Comparison of ENCODE assay signal across 15 mouse cellular contexts in the genomic region with DNA sequence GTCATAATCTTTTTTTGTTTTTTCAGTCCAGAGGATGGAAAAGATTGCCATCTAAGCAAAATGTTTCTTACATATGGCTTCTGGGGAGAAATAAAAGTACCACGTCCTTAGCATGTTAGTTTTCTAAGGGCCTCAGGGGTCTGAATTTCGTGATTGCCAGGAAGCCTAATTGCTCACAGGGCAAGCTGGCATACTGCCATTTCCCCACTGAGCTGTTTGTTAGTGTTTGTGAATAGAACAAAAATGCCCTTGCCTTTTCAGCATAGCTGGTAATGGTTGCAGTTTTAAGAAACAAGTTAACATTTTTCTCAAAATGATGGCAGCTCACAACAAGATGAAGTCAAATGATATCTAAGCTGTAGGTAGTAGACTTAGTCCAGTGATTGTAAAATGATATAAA. TPM values are rescaled to one million over a fixed set of nuclear protein-coding genes. Genes with fewer than 3 reads are reported as not detected.
DNase-seq lines count a peak whose midpoint lies in the region; ATAC-seq lines count a peak whose summit lies in the region.
"Had no signal": no experiment of that assay in that cellular context is flagged by ENCODE, and none has a peak within 500 bp of the region (broad histone marks: within the 10 kb centered on the region; RNA-seq: fewer than 3 reads in every experiment).

No protein-coding gene starts in this region.

- 66% methylated on average over 2 of the region's 2 CpGs for WGBS in heart, embryonic 12.5 days
- WGBS in midbrain, embryonic 14.5 days, result 49% methylated on average over 2 of the region's 2 CpGs
- WGBS in midbrain, embryonic 16.5 days, result 48% methylated on average over 2 of the region's 2 CpGs

- H3K4me3 ChIP-seq in heart, embryonic 12.5 days, result no peak overlapping the region
- no peak overlapping the region for H3K4me3 ChIP-seq in midbrain, embryonic 14.5 days (replicated peaks; ENCODE audit: low read depth, low read length)
- H3K4me3 ChIP-seq in midbrain, embryonic 16.5 days (ENCODE audit: low read depth, low read length), result no peak overlapping the region
- H3K4me3 ChIP-seq: erythroblast, embryonic 14.5 days; liver, embryonic 13.5 days; megakaryocyte, embryonic 14.5 days had no signal

- H3K9ac ChIP-seq in heart, embryonic 12.5 days, result no peak overlapping the region
- no peak overlapping the region for H3K9ac ChIP-seq in midbrain, embryonic 14.5 days (replicated peaks; ENCODE audit: low read length)
- no peak overlapping the region for H3K9ac ChIP-seq in midbrain, embryonic 16.5 days (ENCODE audit: low read depth, low read length)
- H3K9ac ChIP-seq: liver, embryonic 13.5 days had no signal

- H3K27ac ChIP-seq in heart, embryonic 12.5 days (ENCODE audit: poor library complexity, severe bottlenecking), result no peak overlapping the region
- H3K27ac ChIP-seq in midbrain, embryonic 14.5 days (replicated peaks; ENCODE audit: low read depth, low read length), result no peak overlapping the region
- no peak overlapping the region for H3K27ac ChIP-seq in midbrain, embryonic 16.5 days (ENCODE audit: low read length)
- H3K27ac ChIP-seq: liver, embryonic 13.5 days had no signal

- ATAC-seq in heart, embryonic 12.5 days (ENCODE audit: insufficient number of reproducible peaks, low FRiP score), result no peak
- no peak for ATAC-seq in midbrain, embryonic 14.5 days (ENCODE audit: low FRiP score, low TSS enrichment)
- no peak for ATAC-seq in midbrain, embryonic 16.5 days
- ATAC-seq: intestine, postnatal 0 days; Patski had no signal

- no peaks in the 10 kb centered on the region for H3K27me3 ChIP-seq in heart, embryonic 12.5 days (replicated peaks)
- H3K27me3 ChIP-seq in midbrain, embryonic 14.5 days (ENCODE audit: control insufficient read depth, insufficient read depth, low read length), result no peaks in the 10 kb centered on the region
- no peaks in the 10 kb centered on the region for H3K27me3 ChIP-seq in midbrain, embryonic 16.5 days (ENCODE audit: control insufficient read depth, insufficient read depth, low read depth, low read length)
- H3K27me3 ChIP-seq: liver, embryonic 13.5 days; megakaryocyte, embryonic 14.5 days; Patski had no signal

- no peak overlapping the region for H3K4me2 ChIP-seq in heart, embryonic 12.5 days
- no peak overlapping the region for H3K4me2 ChIP-seq in midbrain, embryonic 14.5 days (ENCODE audit: low read length)
- no peak overlapping the region for H3K4me2 ChIP-seq in midbrain, embryonic 16.5 days (ENCODE audit: low read length)
- H3K4me2 ChIP-seq: liver, embryonic 13.5 days had no signal

- peaks cover 17% of the 10 kb centered on the region for H3K36me3 ChIP-seq in heart, embryonic 12.5 days
- H3K36me3 ChIP-seq in midbrain, embryonic 14.5 days (ENCODE audit: control insufficient read depth, insufficient read depth, low read length), result peaks cover 6% of the 10 kb centered on the region; the same call in 1 of the 2 replicates
- peaks cover under 1% of the 10 kb centered on the region; the same call in 1 of the 2 replicates for H3K36me3 ChIP-seq in midbrain, embryonic 16.5 days (ENCODE audit: control insufficient read depth, insufficient read depth, low read length)

- H3K4me1 ChIP-seq in heart, embryonic 12.5 days (replicated peaks), result no peaks in the 10 kb centered on the region
- H3K4me1 ChIP-seq in midbrain, embryonic 14.5 days (ENCODE audit: control insufficient read depth, insufficient read depth, low read length), result no peaks in the 10 kb centered on the region
- H3K4me1 ChIP-seq in midbrain, embryonic 16.5 days (ENCODE audit: control insufficient read depth, insufficient read depth, low read length), result no peaks in the 10 kb centered on the region
- H3K4me1 ChIP-seq: liver, embryonic 13.5 days; megakaryocyte, embryonic 14.5 days had no signal

- peak; percentile 12 for DNase-seq in heart, postnatal 4 days
- DNase-seq in midbrain, embryonic 14.5 days, result peak; percentile 76
- peak; percentile 34 to 62 for DNase-seq in cerebellum, postnatal 25 days
- DNase-seq in retina, postnatal 1 day, result peak; percentile 95
- DNase-seq in thymus, postnatal 36 days, result no peak
- no peak for DNase-seq in adrenal gland, adult 18-20 months (ENCODE audit: low spot score in 2 of 2)
- DNase-seq: adrenal gland, postnatal 10 days; gastrocnemius, postnatal 25 days; liver, embryonic 13.5 days had no signal

- H3K9me3 ChIP-seq in heart, embryonic 12.5 days (replicated peaks), result no peaks in the 10 kb centered on the region
- H3K9me3 ChIP-seq in midbrain, embryonic 14.5 days (ENCODE audit: control insufficient read depth, low read length), result no peaks in the 10 kb centered on the region
- H3K9me3 ChIP-seq in midbrain, embryonic 16.5 days (replicated peaks; ENCODE audit: control insufficient read depth, low read length, poor library complexity, severe bottlenecking), result no peaks in the 10 kb centered on the region
- H3K9me3 ChIP-seq: liver, embryonic 13.5 days; megakaryocyte, embryonic 14.5 days had no signal

RNA-seq across cellular contexts. Expression of a gene that starts 38.7 kb away (rescaled TPM):
- total RNA-seq in heart, postnatal 4 days (2021), result 1 to 10 TPM; 8.0 to 8.4 TPM
- polyA plus RNA-seq in heart, embryonic 12.5 days (2016; fragmentation: Nextera tagmentation; extraction: Ambion mirVana), result 26.0 and 27.0 TPM in 2 replicates
- 40.1 and 42.6 TPM in 2 replicates for polyA plus RNA-seq in midbrain, embryonic 14.5 days (2014; fragmentation: Nextera tagmentation; extraction: Ambion mirVana)
- polyA plus RNA-seq in midbrain, embryonic 16.5 days (2015; fragmentation: Nextera tagmentation; extraction: Ambion mirVana), result 32.2 and 35.5 TPM in 2 replicates
- total RNA-seq in adrenal gland, adult 18-20 months (2021), result 10 to 100 TPM in 1 of 2 experiments, 1 to 10 TPM in 1; 8.3 to 10.6 TPM
- polyA plus RNA-seq: erythroblast, embryonic 14.5 days had no signal

RNA-seq across cellular contexts. Expression of a gene that starts 38.8 kb away (rescaled TPM):
- 10 to 100 TPM; 64.2 to 68.2 TPM for total RNA-seq in heart, postnatal 4 days (2021)
- polyA plus RNA-seq in heart, embryonic 12.5 days (2016; fragmentation: Nextera tagmentation; extraction: Ambion mirVana), result 95.6 and 98.2 TPM in 2 replicates
- polyA plus RNA-seq in midbrain, embryonic 14.5 days (2014; fragmentation: Nextera tagmentation; extraction: Ambion mirVana), result 57.6 and 86.1 TPM in 2 replicates
- 81.3 and 86.2 TPM in 2 replicates for polyA plus RNA-seq in midbrain, embryonic 16.5 days (2015; fragmentation: Nextera tagmentation; extraction: Ambion mirVana)
- total RNA-seq in adrenal gland, adult 18-20 months (2021), result 10 to 100 TPM; 68.9 to 84.2 TPM

Comparison
In these comparisons a context has a peak if more than half of its experiments do, and no peak if none do; other contexts are left out.
1. DNase-seq: peak in heart, postnatal 4 days (single experiment), midbrain, embryonic 14.5 days (single experiment), cerebellum, postnatal 25 days (2 of 2) and retina, postnatal 1 day (single experiment); none in thymus, postnatal 36 days (0 of 2) and adrenal gland, adult 18-20 months (0 of 2).